Mouse (Mus musculus): ENCODE data around the gene Plekhs1. TPM values are rescaled to one million over a fixed set of nuclear protein-coding genes. Genes with fewer than 3 reads are reported as not detected.
"Not testable (repeated sequence)": the region's sequence is repeated elsewhere in the genome, so short reads cannot be mapped to it uniquely, and the experiment has no call there.

Gene Plekhs1
- polyA plus RNA-seq, 1 experiment, result not detected

DNA sequence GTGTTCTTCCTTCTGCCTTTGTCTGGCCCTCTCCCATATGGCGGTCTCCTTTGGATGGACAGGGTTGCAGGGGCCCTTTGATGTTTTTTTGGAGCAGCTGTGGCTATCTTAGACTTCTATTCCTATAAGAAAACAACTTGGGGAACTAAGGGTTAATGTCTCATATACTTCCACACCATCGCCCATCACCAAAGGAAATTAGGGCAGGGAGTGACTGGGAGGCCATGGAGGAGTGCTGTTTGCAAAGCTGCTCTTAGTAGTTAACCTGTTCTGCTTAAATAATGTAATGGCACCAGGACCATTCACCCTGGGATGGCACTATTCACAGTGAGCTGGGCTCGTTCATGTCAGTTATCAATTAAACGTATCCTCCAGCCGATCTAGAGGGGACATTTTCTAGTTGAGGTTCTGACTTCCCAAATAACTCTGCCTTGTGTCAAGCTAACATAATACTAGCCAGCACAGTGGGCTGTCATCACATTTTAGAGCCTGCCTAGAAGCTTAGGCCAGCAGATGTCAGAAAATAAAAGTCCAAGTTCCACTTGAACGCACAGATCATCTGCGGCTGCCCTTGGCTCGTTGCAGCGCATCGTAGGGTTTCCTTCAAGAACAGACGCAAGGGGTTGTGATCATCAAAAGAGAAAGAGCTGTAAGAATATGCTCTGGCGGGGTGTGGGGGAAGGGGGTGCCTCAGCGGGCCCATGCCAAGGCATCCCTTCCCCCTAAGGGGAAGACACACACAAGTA lies 23.4 kb downstream of the Plekhs1 start:
- Histone ChIP-seq H3K4me3 (replicated peaks; ENCODE audit: control insufficient read depth, low read depth, low read length) (no peak overlapping the region), H3K27ac (ENCODE audit: control insufficient read depth, insufficient read depth, low read depth, low read length, poor library complexity) (no peak overlapping the region), H3K4me1 (ENCODE audit: control insufficient read depth, insufficient read depth, low read length) (no peaks in the 10 kb centered on the region)
- TF ChIP-seq CTCF (IDR thresholded peaks at IDR 0.05; ENCODE audit: control insufficient read depth, insufficient read depth, low read length) (no peak), POLR2A (IDR thresholded peaks at IDR 0.05; ENCODE audit: borderline replicate concordance, control insufficient read depth, low read depth, low read length) (no peak)
- 82% methylated on average over 13 of the region's 13 CpGs for WGBS

DNA sequence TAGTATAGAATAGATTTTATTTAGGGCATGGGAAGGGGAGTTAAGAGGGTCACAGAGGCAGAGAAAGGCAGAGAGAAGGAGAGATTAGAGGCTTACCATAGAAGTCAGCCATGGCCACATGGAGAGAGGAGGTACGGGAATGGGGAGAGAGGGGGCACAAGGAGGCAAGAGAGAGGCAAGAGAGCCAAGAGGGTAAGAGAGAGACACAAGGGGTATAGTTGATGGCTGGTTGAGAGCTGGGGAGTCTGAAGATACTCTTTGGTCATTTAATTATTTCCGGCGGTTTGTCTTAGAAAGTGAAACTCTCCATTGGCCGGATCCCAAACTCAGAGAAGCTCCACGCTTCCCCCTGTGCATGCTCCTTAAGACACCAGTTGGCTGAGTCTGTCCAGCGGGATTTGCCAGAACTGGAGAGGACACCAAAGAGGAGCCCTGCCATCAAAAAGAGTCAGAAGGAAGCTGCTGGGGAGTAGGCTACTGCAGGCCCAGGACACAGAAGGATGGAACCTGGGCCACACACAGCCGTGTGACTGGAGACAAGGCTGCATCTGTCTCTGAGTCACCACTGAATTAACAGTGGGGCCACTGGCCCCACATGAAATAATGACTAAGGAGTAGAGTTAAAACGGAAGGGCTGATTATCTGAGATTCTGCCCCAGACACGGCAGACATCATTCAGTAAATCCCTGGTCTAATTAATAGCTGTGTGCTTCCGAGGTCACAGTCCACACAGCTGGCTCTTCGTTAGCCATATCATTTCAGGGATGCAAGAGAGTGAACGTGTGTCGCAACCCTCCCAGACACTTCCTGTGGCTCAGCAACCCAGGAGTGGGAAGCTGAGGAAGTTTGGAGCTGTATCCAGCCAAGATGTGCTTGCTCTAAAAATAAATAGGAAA lies 24.2 kb downstream of the Plekhs1 start:
- Histone ChIP-seq H3K4me1 (ENCODE audit: control insufficient read depth, insufficient read depth, low read length) (no peaks in the 10 kb centered on the region), H3K4me3 (replicated peaks; ENCODE audit: control insufficient read depth, low read depth, low read length) (no peak overlapping the region), H3K27ac (ENCODE audit: control insufficient read depth, insufficient read depth, low read depth, low read length, poor library complexity) (no peak overlapping the region)
- 56% methylated on average over 13 of the region's 13 CpGs for WGBS
- no peak for TF ChIP-seq CTCF (IDR thresholded peaks at IDR 0.05; ENCODE audit: control insufficient read depth, insufficient read depth, low read length)
- no peak for TF ChIP-seq POLR2A (IDR thresholded peaks at IDR 0.05; ENCODE audit: borderline replicate concordance, control insufficient read depth, low read depth, low read length)

DNA sequence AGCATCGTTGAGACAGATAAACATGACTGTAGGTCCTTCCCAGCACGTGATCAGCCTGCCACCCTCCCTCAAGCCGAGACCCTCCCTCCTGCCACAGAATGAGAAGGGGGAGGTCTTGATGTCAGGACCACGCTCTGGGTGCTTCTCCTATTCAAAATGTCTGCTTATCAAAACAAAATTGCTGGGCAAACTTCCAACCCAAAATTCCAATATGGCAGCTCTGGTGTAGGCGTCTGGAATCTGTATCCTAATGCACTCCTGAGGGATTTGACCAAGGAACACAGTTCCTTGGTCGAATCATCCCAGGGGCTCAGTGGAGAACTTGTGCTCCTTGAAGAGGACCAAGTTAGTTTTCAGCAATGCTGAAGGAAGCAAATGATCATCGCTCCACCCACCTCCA lies 25.5 kb downstream of the Plekhs1 start:
- Histone ChIP-seq H3K4me3 (replicated peaks; ENCODE audit: control insufficient read depth, low read depth, low read length) (no peak overlapping the region), H3K4me1 (ENCODE audit: control insufficient read depth, insufficient read depth, low read length) (no peaks in the 10 kb centered on the region), H3K27ac (ENCODE audit: control insufficient read depth, insufficient read depth, low read depth, low read length, poor library complexity) (no peak overlapping the region)
- WGBS, result 82% methylated on average over 7 of the region's 7 CpGs
- TF ChIP-seq CTCF (IDR thresholded peaks at IDR 0.05; ENCODE audit: control insufficient read depth, insufficient read depth, low read length), result no peak
- TF ChIP-seq POLR2A (IDR thresholded peaks at IDR 0.05; ENCODE audit: borderline replicate concordance, control insufficient read depth, low read depth, low read length), result no peak

DNA sequence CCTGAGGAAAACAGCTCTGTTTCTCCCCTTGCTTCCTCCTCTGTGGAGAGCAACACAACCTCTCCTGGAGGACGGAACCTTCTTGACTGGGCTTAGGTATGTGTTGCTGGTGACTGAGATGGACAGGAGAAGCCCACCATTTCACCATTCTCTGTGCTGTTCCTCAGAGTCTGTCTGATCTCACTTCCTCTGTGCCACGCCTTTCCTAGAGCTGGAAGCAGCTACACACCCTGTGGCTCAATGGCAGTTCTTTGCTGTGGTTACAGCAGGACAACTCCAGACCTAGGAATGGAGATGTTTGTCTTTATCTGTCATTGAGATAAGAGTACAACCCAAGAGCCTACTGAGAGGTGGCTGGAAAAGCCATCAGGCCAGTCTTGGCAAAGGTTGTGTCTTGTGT lies 25.9 kb downstream of the Plekhs1 start:
- no peaks in the 10 kb centered on the region for H3K4me1 ChIP-seq (ENCODE audit: control insufficient read depth, insufficient read depth, low read length)
- no peak for TF ChIP-seq POLR2A (IDR thresholded peaks at IDR 0.05; ENCODE audit: borderline replicate concordance, control insufficient read depth, low read depth, low read length)
- no peak for TF ChIP-seq CTCF (IDR thresholded peaks at IDR 0.05; ENCODE audit: control insufficient read depth, insufficient read depth, low read length)
- H3K27ac ChIP-seq (ENCODE audit: control insufficient read depth, insufficient read depth, low read depth, low read length, poor library complexity), result no peak overlapping the region
- no peak overlapping the region for H3K4me3 ChIP-seq (replicated peaks; ENCODE audit: control insufficient read depth, low read depth, low read length)
- WGBS, result 57% methylated on average over 2 of the region's 2 CpGs

DNA sequence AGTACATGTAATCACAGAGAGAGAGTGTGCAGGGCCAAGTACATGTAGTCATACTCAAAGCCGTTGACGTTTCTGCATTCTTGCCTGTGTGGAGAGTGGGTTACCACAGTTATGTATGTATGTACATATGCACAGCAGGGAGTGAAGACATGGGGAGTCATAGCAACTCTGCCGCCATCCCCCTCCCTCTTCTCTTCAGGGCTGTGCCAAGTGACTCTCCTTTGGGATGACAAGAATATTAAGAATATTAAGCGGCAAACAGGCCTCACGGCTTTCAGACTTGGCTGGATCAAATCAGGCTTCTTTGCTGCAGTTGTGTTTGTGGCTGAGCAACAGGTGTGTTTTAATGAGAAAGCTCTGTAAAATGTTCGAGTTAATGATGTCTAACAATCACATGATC lies 28.2 kb downstream of the Plekhs1 start:
- TF ChIP-seq CTCF (IDR thresholded peaks at IDR 0.05; ENCODE audit: control insufficient read depth, insufficient read depth, low read length), result no peak
- no peak for TF ChIP-seq POLR2A (IDR thresholded peaks at IDR 0.05; ENCODE audit: borderline replicate concordance, control insufficient read depth, low read depth, low read length)
- Histone ChIP-seq H3K27ac (ENCODE audit: control insufficient read depth, insufficient read depth, low read depth, low read length, poor library complexity) (no peak overlapping the region), H3K4me3 (replicated peaks; ENCODE audit: control insufficient read depth, low read depth, low read length) (no peak overlapping the region), H3K4me1 (ENCODE audit: control insufficient read depth, insufficient read depth, low read length) (no peaks in the 10 kb centered on the region)
- WGBS, result 86% methylated on average over 6 of the region's 6 CpGs

DNA sequence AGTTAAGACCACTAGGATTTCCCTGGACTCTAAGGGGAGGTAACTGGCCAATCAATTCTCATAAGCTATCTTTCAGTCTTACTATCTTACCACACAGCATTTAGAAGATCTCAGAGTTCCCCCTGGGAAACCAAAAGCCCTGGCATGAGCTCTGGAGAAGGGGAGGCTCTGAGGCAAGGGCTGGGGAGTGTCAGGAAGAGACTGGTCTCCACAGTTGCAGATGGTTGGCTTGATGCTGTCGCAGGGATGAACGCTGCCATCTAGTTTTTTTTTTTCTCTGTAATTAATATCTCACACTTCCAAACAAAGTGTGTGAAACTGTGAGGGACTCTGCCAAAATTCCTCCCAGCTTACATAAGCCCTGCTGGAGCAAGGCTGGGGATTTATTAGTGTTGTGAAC lies 32.7 kb downstream of the Plekhs1 start:
- H3K4me1 ChIP-seq (ENCODE audit: control insufficient read depth, insufficient read depth, low read length); H3K4me3 ChIP-seq (replicated peaks; ENCODE audit: control insufficient read depth, low read depth, low read length); H3K27ac ChIP-seq (ENCODE audit: control insufficient read depth, insufficient read depth, low read depth, low read length, poor library complexity): not testable (repeated sequence)
- WGBS, result no CpG with 5 or more reads among the region's 2 CpGs

DNA sequence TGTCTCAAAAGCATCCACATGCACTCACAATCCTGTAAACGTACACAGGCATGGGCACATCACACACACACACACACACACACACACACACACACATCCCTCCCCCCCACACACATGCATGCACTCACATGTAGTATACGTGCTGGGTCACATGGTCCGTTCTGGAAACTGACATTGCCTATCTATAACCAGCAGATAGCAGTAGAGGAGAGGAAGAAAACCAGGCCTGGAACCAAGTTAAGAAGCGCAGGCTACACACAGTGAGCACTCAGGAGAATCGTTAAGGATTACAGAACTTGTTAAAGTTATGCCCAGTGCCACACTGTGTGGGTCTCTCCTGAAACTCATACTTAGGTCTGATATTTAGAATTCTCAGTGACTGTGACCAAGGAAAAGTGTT lies 41.6 kb downstream of the Plekhs1 start:
- no CpG with 5 or more reads among the region's 5 CpGs for WGBS
- H3K4me3 ChIP-seq (replicated peaks; ENCODE audit: control insufficient read depth, low read depth, low read length); H3K27ac ChIP-seq (ENCODE audit: control insufficient read depth, insufficient read depth, low read depth, low read length, poor library complexity); H3K4me1 ChIP-seq (ENCODE audit: control insufficient read depth, insufficient read depth, low read length): not testable (repeated sequence)

DNA sequence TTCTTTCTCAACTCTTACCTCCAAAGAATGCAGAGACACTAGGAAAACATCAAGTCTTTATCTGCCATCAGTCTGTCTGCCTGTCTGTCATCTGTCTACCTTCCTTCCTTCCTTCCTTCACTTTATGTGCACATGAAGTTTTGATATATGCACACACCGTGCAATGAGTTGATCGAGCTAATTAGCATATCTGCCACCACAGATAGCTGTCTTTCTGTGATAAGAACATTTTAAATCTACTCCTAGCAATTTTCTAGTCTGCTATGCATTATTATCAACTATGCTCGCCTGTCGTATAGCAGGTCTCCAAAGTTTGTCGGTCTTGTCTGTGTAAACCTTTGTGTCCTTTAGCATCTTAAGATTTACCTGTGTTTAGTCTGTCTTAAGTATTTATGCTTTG lies 42.1 kb downstream of the Plekhs1 start:
- H3K4me1 ChIP-seq (ENCODE audit: control insufficient read depth, insufficient read depth, low read length); H3K4me3 ChIP-seq (replicated peaks; ENCODE audit: control insufficient read depth, low read depth, low read length); H3K27ac ChIP-seq (ENCODE audit: control insufficient read depth, insufficient read depth, low read depth, low read length, poor library complexity): not testable (repeated sequence)
- WGBS, result no CpG with 5 or more reads among the region's 5 CpGs

DNA sequence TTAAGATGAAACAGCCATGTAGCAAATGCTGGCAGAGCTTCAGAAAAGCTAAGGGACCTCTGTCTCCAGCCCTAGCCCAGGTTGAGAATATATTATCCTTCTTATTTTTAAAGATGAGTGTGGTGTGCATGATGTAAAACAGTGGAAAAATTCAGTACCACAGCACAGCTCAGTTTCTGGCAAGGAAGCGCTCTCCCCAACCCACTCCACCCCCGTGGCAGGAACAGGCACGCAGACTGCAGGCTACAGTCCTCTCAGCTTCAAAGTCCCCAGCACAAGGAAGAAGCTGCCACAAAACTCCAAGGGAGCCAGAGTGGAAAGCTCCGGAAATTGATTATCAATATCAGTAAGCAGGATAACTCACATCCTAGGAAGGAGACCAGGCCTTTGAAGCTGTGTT lies 49.8 kb downstream of the Plekhs1 start:
- H3K4me3 ChIP-seq (replicated peaks; ENCODE audit: control insufficient read depth, low read depth, low read length); H3K27ac ChIP-seq (ENCODE audit: control insufficient read depth, insufficient read depth, low read depth, low read length, poor library complexity); H3K4me1 ChIP-seq (ENCODE audit: control insufficient read depth, insufficient read depth, low read length): not testable (repeated sequence)
- no CpG with 5 or more reads among the region's 4 CpGs for WGBS

DNA sequence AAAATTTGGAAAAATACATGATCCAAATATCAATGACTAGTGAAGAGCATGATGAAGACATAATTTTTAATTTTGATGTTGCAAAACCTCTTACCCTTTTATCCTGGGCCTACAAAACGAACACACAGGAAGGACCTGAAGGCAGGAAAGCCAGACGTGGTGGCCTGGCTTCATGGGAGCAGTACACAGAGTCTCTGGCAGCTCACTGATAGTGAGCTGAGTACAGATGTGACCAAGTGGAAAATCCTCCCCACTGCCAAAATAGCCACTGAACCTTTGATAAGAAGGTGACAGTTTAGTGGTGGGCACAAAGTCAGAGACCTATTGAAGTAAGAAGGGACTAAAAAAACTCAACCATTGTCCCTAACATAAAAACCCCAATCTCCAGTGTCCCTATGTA lies 52.1 kb downstream of the Plekhs1 start:
- H3K4me3 ChIP-seq (replicated peaks; ENCODE audit: control insufficient read depth, low read depth, low read length); H3K4me1 ChIP-seq (ENCODE audit: control insufficient read depth, insufficient read depth, low read length); H3K27ac ChIP-seq (ENCODE audit: control insufficient read depth, insufficient read depth, low read depth, low read length, poor library complexity): not testable (repeated sequence)
- no CpG with 5 or more reads among the region's 2 CpGs for WGBS

DNA sequence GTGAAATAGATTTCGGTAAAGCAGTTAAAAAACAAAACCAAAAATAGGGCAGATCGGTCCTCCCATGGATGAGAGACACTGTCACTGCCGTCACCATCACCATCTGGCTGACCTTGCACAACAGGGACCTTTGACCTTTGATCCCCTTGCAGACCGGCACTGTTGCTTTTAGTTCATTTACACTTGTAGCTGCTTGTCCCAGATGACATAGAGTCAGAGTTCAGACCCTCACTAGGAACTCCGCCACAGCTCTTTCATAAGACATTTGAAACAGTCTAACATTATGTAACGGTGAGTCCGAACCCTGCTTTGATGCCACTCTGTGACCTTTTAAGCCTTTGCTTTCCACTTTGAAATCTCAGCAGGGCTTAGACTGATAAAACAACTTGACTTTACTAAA lies 58.0 kb downstream of the Plekhs1 start:
- H3K27ac ChIP-seq (ENCODE audit: control insufficient read depth, insufficient read depth, low read depth, low read length, poor library complexity); H3K4me1 ChIP-seq (ENCODE audit: control insufficient read depth, insufficient read depth, low read length); H3K4me3 ChIP-seq (replicated peaks; ENCODE audit: control insufficient read depth, low read depth, low read length): not testable (repeated sequence)
- WGBS, result no CpG with 5 or more reads among the region's 7 CpGs

DNA sequence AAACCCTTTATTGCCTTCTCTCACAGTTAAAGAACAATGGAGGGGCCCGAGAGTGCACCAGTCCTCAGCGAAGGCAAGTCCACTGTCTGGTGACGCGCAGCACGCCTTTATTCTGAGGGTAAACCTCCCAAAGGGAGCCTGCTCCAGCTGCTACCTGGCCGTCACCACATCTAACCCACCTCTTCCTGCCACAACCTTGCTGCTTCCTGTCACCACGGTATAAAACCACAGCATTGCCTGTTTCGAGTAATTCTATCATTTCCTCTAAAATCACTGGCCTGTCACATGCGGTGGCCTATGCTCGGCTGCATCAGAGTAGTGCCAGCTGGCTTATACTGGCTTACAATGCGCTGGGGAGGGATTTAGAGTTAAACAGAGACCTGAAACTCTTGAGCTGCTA lies 69.1 kb downstream of the Plekhs1 start:
- H3K4me1 ChIP-seq (ENCODE audit: control insufficient read depth, insufficient read depth, low read length); H3K27ac ChIP-seq (ENCODE audit: control insufficient read depth, insufficient read depth, low read depth, low read length, poor library complexity); H3K4me3 ChIP-seq (replicated peaks; ENCODE audit: control insufficient read depth, low read depth, low read length): not testable (repeated sequence)
- no CpG with 5 or more reads among the region's 11 CpGs for WGBS
